Mouse (Mus musculus): Measurements from ENCODE around the gene Sectm1b. TPM values are rescaled to one million over a fixed set of nuclear protein-coding genes. Genes with fewer than 3 reads are reported as not detected.

The Sectm1b gene
- polyA plus RNA-seq, 1 experiment: not detected

DNA sequence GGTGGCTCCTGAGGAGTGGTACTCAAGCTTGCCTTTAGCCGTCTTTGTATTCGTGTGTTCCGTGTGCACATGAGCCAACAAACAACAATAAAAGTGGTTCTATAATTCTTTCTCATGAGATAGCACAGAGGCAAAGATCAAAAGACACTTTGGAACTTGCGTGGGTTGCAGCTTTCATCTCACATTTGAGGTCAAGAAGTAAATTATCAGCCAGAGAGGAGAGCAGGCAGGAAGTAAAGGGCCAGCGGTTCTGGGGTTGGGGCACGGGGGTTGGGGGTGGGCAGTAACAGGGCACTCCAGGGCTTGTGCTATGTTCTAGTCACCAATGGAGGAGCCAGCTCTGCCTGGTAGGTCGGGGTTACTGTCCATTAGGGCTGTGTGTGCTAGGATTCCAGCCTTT, 37.3 kb upstream of the Sectm1b start:
- Histone ChIP-seq H3K4me3 (replicated peaks; ENCODE audit: control insufficient read depth, low read depth, low read length) (no peak overlapping the region), H3K4me1 (ENCODE audit: control insufficient read depth, insufficient read depth, low read length) (no peaks in the 10 kb centered on the region; the same call in 1 of the 2 replicates), H3K27ac (ENCODE audit: control insufficient read depth, insufficient read depth, low read depth, low read length, poor library complexity) (no peak overlapping the region)
- 36% methylated on average over 7 of the region's 7 CpGs for WGBS
- TF ChIP-seq POLR2A (IDR thresholded peaks at IDR 0.05; ENCODE audit: borderline replicate concordance, control insufficient read depth, low read depth, low read length) (no peak), CTCF (IDR thresholded peaks at IDR 0.05; ENCODE audit: control insufficient read depth, insufficient read depth, low read length) (no peak)

DNA sequence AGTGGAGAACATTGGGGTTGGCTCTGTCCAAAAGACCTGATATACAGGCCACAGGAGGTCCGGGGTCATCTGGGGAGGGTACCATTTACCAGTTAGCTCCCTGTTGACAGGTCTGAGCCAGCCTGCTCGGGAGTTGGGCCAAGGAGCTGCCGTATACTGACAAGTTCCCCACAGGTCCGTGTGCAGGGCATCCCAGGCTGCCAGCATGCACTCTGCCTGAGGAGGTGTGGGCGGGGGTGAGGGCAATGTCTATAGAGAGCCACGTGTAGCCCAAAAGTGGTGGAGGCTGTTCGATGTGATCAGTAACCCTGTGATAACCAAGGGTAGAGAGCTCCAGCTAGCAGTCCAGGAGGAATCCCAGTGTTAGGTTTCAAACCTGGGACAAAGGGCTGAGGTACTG, 36.4 kb upstream of the Sectm1b start:
- Histone ChIP-seq H3K4me1 (ENCODE audit: control insufficient read depth, insufficient read depth, low read length) (no peaks in the 10 kb centered on the region; the same call in 1 of the 2 replicates), H3K27ac (ENCODE audit: control insufficient read depth, insufficient read depth, low read depth, low read length, poor library complexity) (no peak overlapping the region), H3K4me3 (replicated peaks; ENCODE audit: control insufficient read depth, low read depth, low read length) (no peak overlapping the region)
- TF ChIP-seq CTCF (IDR thresholded peaks at IDR 0.05; ENCODE audit: control insufficient read depth, insufficient read depth, low read length): no peak
- no peak for TF ChIP-seq POLR2A (IDR thresholded peaks at IDR 0.05; ENCODE audit: borderline replicate concordance, control insufficient read depth, low read depth, low read length)
- 37% methylated on average over 7 of the region's 7 CpGs for WGBS

DNA sequence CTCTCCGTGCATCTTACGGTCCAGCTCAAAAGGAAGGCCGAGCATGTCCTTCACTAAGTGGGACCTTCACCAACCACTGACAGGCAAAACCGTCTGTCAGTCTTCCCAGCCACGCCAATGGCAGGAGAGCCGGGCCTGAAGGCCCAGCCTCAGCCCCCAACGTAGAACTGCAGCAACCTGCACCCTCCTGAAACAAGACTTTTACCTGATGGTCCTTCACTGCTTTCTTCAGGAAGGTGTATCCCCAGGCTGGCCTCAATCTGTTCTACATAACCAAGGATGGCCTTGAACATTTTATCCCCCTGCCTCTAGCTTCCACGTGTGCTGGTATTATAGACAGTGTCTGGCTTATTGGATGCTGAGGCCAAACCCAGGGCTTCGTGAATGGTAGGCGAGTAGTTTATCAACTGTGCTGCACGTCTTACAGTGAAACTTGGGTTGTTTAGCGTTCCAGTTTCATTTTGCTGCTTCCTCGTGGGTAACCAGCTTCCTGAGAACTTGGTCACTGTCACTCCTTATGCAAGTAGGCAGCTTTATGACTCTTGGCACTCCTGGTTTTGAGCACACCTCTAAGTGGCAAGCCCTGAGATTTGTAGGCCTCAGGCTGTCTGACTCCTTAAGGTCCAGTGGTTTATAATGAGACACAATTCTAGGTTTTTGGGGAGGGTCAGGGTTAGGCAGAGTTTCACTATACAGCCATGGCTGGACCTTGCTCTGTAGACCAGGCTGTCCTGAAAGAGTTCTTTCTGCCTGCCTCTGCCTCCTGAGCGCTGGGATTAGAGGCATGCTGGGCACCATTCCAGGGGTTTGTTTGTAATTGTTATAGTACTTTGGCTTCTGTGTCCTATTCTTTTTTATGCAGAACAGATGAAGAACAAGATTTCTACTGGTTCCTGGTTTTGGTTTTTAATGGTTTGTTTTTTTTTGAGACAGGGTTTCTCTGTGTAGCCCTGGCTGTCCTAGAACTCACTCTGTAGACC, 29.5 kb upstream of the Sectm1b start:
- Histone ChIP-seq H3K4me3 (replicated peaks; ENCODE audit: control insufficient read depth, low read depth, low read length) (no peak overlapping the region), H3K27ac (ENCODE audit: control insufficient read depth, insufficient read depth, low read depth, low read length, poor library complexity) (no peak overlapping the region), H3K4me1 (ENCODE audit: control insufficient read depth, insufficient read depth, low read length) (no peaks in the 10 kb centered on the region; the same call in none of the 2 replicates)
- 58% methylated on average over 14 of the region's 14 CpGs for WGBS
- no peak for TF ChIP-seq CTCF (IDR thresholded peaks at IDR 0.05; ENCODE audit: control insufficient read depth, insufficient read depth, low read length)
- no peak for TF ChIP-seq POLR2A (IDR thresholded peaks at IDR 0.05; ENCODE audit: borderline replicate concordance, control insufficient read depth, low read depth, low read length)

DNA sequence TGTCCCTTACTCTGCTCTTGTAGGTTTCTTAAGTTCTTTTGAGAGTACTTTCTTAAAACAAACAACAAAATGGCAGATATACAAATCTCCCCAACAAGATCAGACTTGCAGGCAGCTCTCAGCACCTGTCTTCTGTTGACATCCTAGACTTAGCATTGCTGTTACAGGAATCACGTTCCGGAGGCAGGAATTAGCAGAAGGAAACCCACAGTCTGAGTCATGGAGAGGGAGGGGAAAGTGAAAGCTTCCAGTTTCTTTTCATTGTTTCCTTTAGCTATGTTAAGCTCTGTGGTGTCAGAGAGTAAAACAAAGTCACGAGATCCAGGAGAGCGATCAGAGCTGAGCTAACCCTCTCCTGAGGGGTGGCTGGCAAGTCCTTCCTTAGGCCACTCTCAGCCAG, 27.6 kb upstream of the Sectm1b start:
- no peak for TF ChIP-seq CTCF (IDR thresholded peaks at IDR 0.05; ENCODE audit: control insufficient read depth, insufficient read depth, low read length)
- no peak for TF ChIP-seq POLR2A (IDR thresholded peaks at IDR 0.05; ENCODE audit: borderline replicate concordance, control insufficient read depth, low read depth, low read length)
- Histone ChIP-seq H3K27ac (ENCODE audit: control insufficient read depth, insufficient read depth, low read depth, low read length, poor library complexity) (no peak overlapping the region), H3K4me1 (ENCODE audit: control insufficient read depth, insufficient read depth, low read length) (no peaks in the 10 kb centered on the region; the same call in 1 of the 2 replicates), H3K4me3 (replicated peaks; ENCODE audit: control insufficient read depth, low read depth, low read length) (no peak overlapping the region)
- WGBS: 21% methylated on average over 4 of the region's 4 CpGs

DNA sequence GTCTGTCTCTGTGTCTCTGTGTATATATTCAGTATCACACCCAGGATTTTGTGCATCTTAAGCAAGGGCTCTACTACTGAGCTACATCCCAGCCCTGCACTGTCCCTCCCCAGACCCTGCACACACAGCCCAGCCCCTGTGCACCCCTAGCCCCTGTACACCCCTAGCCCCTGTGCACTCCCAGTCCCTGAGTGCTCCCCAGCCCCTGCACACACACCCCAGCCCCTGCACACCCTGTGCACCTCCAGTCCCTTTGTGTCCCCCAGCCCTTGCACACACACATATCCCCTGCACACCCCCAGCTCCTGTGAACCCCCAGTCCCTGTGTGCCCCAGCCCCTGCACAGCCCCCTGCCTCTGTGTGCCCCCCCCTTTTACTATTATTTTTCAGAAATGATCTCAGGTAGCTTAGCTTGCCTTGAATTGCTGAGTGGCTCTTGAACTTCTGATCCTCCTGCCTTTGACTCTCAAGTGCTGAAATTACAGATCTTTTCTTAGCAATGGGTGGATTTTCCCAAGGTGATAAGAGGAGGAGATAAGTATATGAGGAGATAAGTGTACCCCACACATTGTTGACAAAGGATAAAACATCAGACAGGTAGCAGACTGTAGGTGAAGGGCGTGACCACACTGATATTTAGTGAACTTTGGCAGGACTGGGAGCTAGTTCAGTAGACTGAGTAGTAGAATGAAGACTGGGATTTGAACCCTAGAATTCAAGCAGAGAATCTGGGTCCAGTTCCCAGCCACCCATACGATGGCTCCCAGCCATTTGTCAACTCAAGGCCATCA, 26.6 kb upstream of the Sectm1b start:
- TF ChIP-seq POLR2A (IDR thresholded peaks at IDR 0.05; ENCODE audit: borderline replicate concordance, control insufficient read depth, low read depth, low read length) (no peak), CTCF (IDR thresholded peaks at IDR 0.05; ENCODE audit: control insufficient read depth, insufficient read depth, low read length) (no peak)
- no peak overlapping the region for H3K4me3 ChIP-seq (replicated peaks; ENCODE audit: control insufficient read depth, low read depth, low read length)
- H3K4me1 ChIP-seq (ENCODE audit: control insufficient read depth, insufficient read depth, low read length): no peaks in the 10 kb centered on the region; the same call in 1 of the 2 replicates
- no peak overlapping the region for H3K27ac ChIP-seq (ENCODE audit: control insufficient read depth, insufficient read depth, low read depth, low read length, poor library complexity)
- WGBS: 85% methylated on average over 2 of the region's 2 CpGs

DNA sequence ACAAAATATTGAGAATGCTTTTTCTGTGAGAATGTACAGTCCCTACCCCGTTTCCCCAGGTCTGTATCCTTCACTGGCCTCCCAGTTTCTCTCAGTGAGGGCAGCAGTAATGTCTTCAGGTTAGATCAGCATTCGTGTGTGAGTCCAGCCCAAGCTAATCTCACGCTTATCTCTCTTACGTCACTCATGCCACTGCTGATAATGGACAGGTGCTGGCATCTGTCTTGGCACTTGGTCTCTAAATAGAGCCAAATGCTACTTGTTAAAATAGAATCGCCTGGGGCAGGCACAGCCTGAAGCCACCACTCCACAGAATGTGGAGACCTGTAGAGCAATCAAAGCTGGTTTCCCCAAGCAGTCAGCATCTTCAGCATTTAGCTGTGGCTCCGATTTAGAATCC, 25.6 kb upstream of the Sectm1b start:
- TF ChIP-seq POLR2A (IDR thresholded peaks at IDR 0.05; ENCODE audit: borderline replicate concordance, control insufficient read depth, low read depth, low read length) (no peak), CTCF (IDR thresholded peaks at IDR 0.05; ENCODE audit: control insufficient read depth, insufficient read depth, low read length) (no peak)
- Histone ChIP-seq H3K4me1 (ENCODE audit: control insufficient read depth, insufficient read depth, low read length) (no peaks in the 10 kb centered on the region; the same call in 1 of the 2 replicates), H3K27ac (ENCODE audit: control insufficient read depth, insufficient read depth, low read depth, low read length, poor library complexity) (no peak overlapping the region), H3K4me3 (replicated peaks; ENCODE audit: control insufficient read depth, low read depth, low read length) (no peak overlapping the region)
- 78% methylated on average over 6 of the region's 6 CpGs for WGBS

DNA sequence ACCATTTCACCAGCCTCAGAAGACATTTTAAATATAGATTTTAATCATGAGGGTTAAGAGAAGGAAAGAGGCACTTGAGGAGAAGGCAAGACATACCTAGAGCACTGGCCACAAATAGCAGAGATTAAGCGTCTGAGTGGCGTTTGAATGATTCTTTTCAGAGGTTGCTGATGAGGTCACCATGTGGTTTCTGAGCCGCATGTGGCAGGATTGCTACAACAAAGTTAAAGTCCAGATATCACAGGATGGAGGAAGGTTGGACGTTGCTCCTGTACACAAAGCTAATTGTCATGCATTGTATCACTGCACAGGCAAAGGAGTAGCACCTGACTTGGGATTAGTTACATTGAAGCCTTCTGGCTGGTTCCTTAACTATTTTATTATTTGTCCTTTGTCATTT, 22.9 kb upstream of the Sectm1b start:
- Histone ChIP-seq H3K4me1 (ENCODE audit: control insufficient read depth, insufficient read depth, low read length) (peaks cover 3% of the 10 kb centered on the region), H3K27ac (ENCODE audit: control insufficient read depth, insufficient read depth, low read depth, low read length, poor library complexity) (no peak overlapping the region), H3K4me3 (replicated peaks; ENCODE audit: control insufficient read depth, low read depth, low read length) (no peak overlapping the region)
- TF ChIP-seq CTCF (IDR thresholded peaks at IDR 0.05; ENCODE audit: control insufficient read depth, insufficient read depth, low read length) (no peak), POLR2A (IDR thresholded peaks at IDR 0.05; ENCODE audit: borderline replicate concordance, control insufficient read depth, low read depth, low read length) (no peak)
- WGBS: 36% methylated on average over 4 of the region's 4 CpGs

DNA sequence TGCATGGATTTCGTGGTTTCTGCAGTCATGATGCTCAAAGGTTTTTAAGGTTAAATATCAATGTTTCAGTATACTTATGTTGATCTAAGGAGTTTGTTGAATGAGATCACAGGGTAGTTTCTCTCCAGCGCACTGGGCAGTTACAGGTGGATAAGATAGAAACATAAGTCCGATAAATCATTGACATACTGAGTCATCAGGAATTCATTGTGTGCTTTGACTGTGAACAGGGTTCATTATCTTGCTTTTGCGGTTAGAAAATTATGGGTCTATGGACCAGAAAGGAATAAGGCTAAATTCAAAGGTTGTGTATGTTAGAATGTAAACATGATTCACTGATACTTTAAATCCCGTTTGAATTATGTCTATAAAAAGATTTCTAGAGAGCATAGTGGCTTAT, 21.8 kb upstream of the Sectm1b start:
- Histone ChIP-seq H3K27ac (ENCODE audit: control insufficient read depth, insufficient read depth, low read depth, low read length, poor library complexity) (no peak overlapping the region), H3K4me1 (ENCODE audit: control insufficient read depth, insufficient read depth, low read length) (peaks cover 3% of the 10 kb centered on the region), H3K4me3 (replicated peaks; ENCODE audit: control insufficient read depth, low read depth, low read length) (no peak overlapping the region)
- no peak for TF ChIP-seq POLR2A (IDR thresholded peaks at IDR 0.05; ENCODE audit: borderline replicate concordance, control insufficient read depth, low read depth, low read length)
- no peak for TF ChIP-seq CTCF (IDR thresholded peaks at IDR 0.05; ENCODE audit: control insufficient read depth, insufficient read depth, low read length)
- 70% methylated on average over 5 of the region's 5 CpGs for WGBS

Measured in bone marrow, adult 2 months (tissue).